Mouse (Mus musculus) intestine, embryonic 14.5 days (tissue): Measurements from ENCODE around the gene Stox2. TPM values are rescaled to one million over a fixed set of nuclear protein-coding genes. Genes with fewer than 3 reads are reported as not detected.

ENCODE experiments used
- ATAC-seq: fragments of 200-750 bp; cut with Nextera tagmentation; replicated peaks from 2 replicates; pipeline ENCODE4 v1.8.0; 2017; ENCODE audit warnings: low read depth, moderate number of reproducible peaks, moderate TSS enrichment, moderate library complexity; ENCODE audit not compliant: low FRiP score, low TSS enrichment
- DNase-seq: peaks from one replicate; pipeline ENCODE4 v3.0.0-alpha.2; 2018; ENCODE audit warnings: low spot score
- H3K27ac ChIP-seq: fragments of 300-500 bp; sonication (generic); 2 replicates; pipeline ENCODE4 v1.5.1; 2014; ENCODE audit warnings: low read depth, mild to moderate bottlenecking, control low read depth
- H3K27me3 ChIP-seq: fragments of 300-500 bp; sonication (generic); replicated peaks from 2 replicates; pipeline ENCODE4 v1.6.1; 2014; ENCODE audit warnings: low read length, control low read depth; ENCODE audit not compliant: control insufficient read depth, insufficient read depth
- H3K36me3 ChIP-seq: fragments of 300-500 bp; sonication (generic); 2 replicates; pipeline ENCODE4 v1.6.1; 2014; ENCODE audit warnings: low read length, control low read depth; ENCODE audit not compliant: control insufficient read depth, insufficient read depth
- H3K4me1 ChIP-seq: fragments of 300-500 bp; sonication (generic); replicated peaks from 2 replicates; pipeline ENCODE4 v1.6.1; 2014; ENCODE audit warnings: low read length, control low read depth, mixed read lengths; ENCODE audit not compliant: control insufficient read depth, insufficient read depth
- H3K4me2 ChIP-seq: fragments of 300-500 bp; sonication (generic); 2 replicates; pipeline ENCODE4 v1.6.1; 2014; ENCODE audit warnings: low read length
- H3K4me3 ChIP-seq: fragments of 300-500 bp; sonication (generic); 2 replicates; pipeline ENCODE4 v1.5.1; 2014; ENCODE audit warnings: low read depth, low read length, control low read depth, mixed read lengths
- H3K9ac ChIP-seq: fragments of 300-500 bp; sonication (generic); 2 replicates; pipeline ENCODE4 v1.6.1; 2014; ENCODE audit warnings: mild to moderate bottlenecking, low read length
- H3K9me3 ChIP-seq: fragments of 300-500 bp; sonication (generic); 2 replicates; pipeline ENCODE4 v1.6.1; 2016; ENCODE audit warnings: low read length, control low read depth; ENCODE audit not compliant: control insufficient read depth
- WGBS: fragments of 180-500 bp; shearing (Covaris S2); extraction: QIAGEN DNeasy Blood & Tissue Kit; methylation state at CpG from one replicate; pipeline ENCODE4 v1.1.7; 2014; 5-methylcytosine and 5-hydroxymethylcytosine counted together
- polyA plus RNA-seq: library from polyadenylated mRNA; unstranded; fragments of >200 nt; fragmentation: Nextera tagmentation; extraction: Ambion mirVana; gene quantifications from 2 replicates; pipeline ENCODE4 v1.2.1, GENCODE M21; 2014

The Stox2 gene
- polyA plus RNA-seq, 1 experiment from 2014 or later = 10.6 TPM

GRCm38 (mm10) chr8:47288131-47288865, 157.9 kb downstream of the Stox2 start:
- Histone ChIP-seq H3K9ac (peak overlapping the region; percentile 83), H3K27ac (peak overlapping the region; percentile 69), H3K27me3 (peaks cover 21% of the 10 kb centered on the region), H3K36me3 (no peaks in the 10 kb centered on the region), H3K4me3 (peak overlapping the region; percentile 65), H3K4me2 (peak overlapping the region; percentile 82), H3K9me3 (no peaks in the 10 kb centered on the region), H3K4me1 (peaks cover 13% of the 10 kb centered on the region)
- under 1% methylated on average over 69 of the region's 78 CpGs for WGBS
- ATAC-seq (peak; percentile 57), DNase-seq (peak; percentile 84)

- Histone ChIP-seq H3K27me3 (peaks cover 21% of the 10 kb centered on the region), H3K36me3 (no peaks in the 10 kb centered on the region), H3K9me3 (no peaks in the 10 kb centered on the region), H3K9ac (peak overlapping the region; percentile 83), H3K4me3 (peak overlapping the region; percentile 65), H3K4me2 (peak overlapping the region; percentile 82), H3K27ac (peak overlapping the region; percentile 69), H3K4me1 (peaks cover 13% of the 10 kb centered on the region)
- ATAC-seq = peak; percentile 18; the same call in 1 of the 2 replicates
- peak; percentile 78 for DNase-seq
- 2% methylated on average over 33 of the region's 33 CpGs for WGBS
Observed at GRCm38 (mm10) chr8:47287641-47288130, 158.5 kb downstream of the Stox2 start.

GRCm38 (mm10) chr8:47287201-47287621, 159.0 kb downstream of the Stox2 start:
- Histone ChIP-seq H3K36me3 (no peaks in the 10 kb centered on the region), H3K27ac (peak overlapping the region; percentile 69), H3K9ac (peak overlapping the region; percentile 83), H3K9me3 (no peaks in the 10 kb centered on the region), H3K4me2 (peak overlapping the region; percentile 82), H3K4me1 (peaks cover 15% of the 10 kb centered on the region), H3K4me3 (peak overlapping the region; percentile 65), H3K27me3 (peaks cover 21% of the 10 kb centered on the region)
- DNase-seq (peak; percentile 74), ATAC-seq (no peak)
- 8% methylated on average over 16 of the region's 16 CpGs for WGBS

DNA sequence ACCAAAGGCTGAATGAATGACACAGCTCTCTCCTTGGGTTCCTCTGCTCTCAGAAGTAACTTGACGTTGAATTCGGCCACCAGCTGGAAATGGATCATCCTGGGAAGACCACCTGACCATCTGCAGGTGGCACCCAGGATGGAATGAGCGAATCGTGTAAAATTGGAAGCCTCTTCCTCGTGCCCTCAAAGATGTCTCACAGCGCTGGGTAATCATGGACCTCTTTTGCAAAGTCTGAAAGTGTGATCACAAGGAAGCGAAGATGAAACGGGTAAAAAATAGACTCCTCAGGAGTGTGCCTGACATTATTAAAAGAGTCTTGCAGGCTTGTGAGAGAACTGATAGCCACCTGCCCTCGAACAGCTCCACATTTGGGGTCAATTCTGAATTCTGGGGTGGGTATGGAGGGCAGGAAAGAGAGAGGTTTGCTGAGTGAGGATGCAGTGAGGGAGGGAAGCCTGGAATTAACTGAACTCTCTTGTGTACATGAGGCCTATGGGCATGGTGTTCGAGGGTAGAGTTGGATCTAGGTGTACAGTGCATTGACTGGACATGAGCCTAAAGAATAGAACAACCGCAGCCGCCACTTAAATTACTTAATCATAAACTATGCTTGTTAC, 160.0 kb downstream of the Stox2 start:
- Histone ChIP-seq H3K27ac (no peak overlapping the region), H3K9ac (peak overlapping the region; percentile 5; the same call in 1 of the 2 replicates), H3K4me1 (peaks cover 16% of the 10 kb centered on the region)

GRCm38 (mm10) chr8:47285435-47285834, 160.7 kb downstream of the Stox2 start:
- Histone ChIP-seq H3K4me2 (no peak overlapping the region), H3K4me1 (peaks cover 16% of the 10 kb centered on the region), H3K27ac (no peak overlapping the region), H3K27me3 (peaks cover 21% of the 10 kb centered on the region), H3K4me3 (no peak overlapping the region), H3K9ac (no peak overlapping the region), H3K9me3 (no peaks in the 10 kb centered on the region), H3K36me3 (no peaks in the 10 kb centered on the region)
- DNase-seq = no peak
- no peak for ATAC-seq
- 84% methylated on average over 6 of the region's 6 CpGs for WGBS

More for the DNA sequence above, 160.0 kb downstream of the Stox2 start:
- DNase-seq (no peak), ATAC-seq (no peak)
- no peaks in the 10 kb centered on the region for H3K36me3 ChIP-seq
- H3K4me2 ChIP-seq = peak overlapping the region; percentile 82
- WGBS = 87% methylated on average over 12 of the region's 12 CpGs
- no peaks in the 10 kb centered on the region for H3K9me3 ChIP-seq
- H3K27me3 ChIP-seq = peaks cover 21% of the 10 kb centered on the region
- H3K4me3 ChIP-seq = peak overlapping the region; percentile 65

DNA sequence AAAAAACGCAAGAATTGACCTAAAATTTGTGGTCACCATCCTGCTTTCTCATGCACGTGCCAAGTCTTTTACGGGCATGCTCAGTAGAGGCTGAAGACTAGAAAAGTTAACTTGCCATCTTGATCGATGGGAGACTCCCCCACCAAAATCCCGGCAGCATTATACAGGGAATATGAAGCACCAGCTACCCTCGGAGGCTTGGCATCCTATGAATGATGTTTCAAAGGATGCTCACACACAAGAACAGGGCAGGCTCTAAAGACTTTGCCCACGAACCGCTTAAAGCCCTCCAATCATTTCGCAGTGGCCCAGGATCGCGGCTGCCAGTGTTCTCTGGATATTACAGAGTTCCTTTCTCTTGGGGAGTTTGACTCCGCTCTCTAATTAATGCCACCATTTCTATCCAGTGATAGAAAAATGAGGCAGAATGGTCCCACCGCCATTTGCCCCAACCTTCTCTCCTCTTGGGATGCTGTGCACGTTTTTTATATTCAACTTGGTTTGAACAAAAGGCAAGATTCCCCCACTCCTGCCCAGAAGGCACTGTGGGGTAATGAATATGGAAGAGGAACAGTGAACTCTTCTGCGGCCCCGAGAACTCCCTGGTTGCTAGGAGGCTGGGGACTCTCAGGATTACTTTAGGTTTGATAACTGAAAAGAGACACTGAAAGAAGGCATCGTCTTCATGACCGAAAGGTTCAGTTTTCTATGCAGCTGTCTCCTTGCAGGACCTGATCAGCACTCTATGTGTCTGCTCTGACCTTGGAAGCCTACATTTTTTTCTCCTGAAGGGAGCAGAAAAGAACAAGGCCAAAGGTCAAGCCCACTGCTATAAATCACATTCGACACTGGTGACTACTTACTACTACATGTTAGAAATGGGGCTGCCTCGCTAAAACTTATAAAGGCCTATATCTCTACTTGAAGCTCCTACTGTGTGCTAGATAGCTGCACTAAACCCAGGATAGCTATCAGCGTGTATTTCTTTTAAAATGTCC, 161.5 kb downstream of the Stox2 start:
- DNase-seq = no peak

DNA sequence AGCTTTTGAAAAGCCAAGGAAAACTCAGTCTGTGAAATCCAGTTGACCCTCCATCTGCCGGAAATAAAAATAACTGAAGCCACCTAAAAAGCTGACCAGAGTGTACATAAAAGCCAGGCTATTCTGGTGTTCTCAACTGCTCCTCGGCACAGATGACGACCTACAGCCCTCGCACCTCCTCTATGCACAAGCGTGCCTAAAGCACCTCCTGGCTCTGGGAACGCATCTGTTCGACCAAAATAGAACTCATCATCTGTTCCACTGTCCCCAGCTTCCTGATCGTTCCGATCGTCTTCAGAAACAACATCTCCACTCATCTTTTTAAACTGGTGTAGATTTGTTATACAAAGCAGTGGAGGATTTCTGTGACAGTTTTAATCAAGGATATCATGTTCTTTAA, 166.3 kb downstream of the Stox2 start:
- H3K4me1 ChIP-seq = peaks cover 6% of the 10 kb centered on the region; the same call in 1 of the 2 replicates
- no peak overlapping the region for H3K27ac ChIP-seq
- H3K27me3 ChIP-seq = no peaks in the 10 kb centered on the region
- no peak overlapping the region for H3K4me3 ChIP-seq
- H3K4me2 ChIP-seq = no peak overlapping the region
- H3K9ac ChIP-seq = no peak overlapping the region
- no peaks in the 10 kb centered on the region for H3K36me3 ChIP-seq
- ATAC-seq = no peak
- no peak for DNase-seq
- WGBS = 65% methylated on average over 10 of the region's 10 CpGs
- H3K9me3 ChIP-seq = no peaks in the 10 kb centered on the region

More for the DNA sequence above, 161.5 kb downstream of the Stox2 start:
- 82% methylated on average over 21 of the region's 21 CpGs for WGBS
- H3K27ac ChIP-seq = no peak overlapping the region
- H3K4me1 ChIP-seq = peaks cover 13% of the 10 kb centered on the region
- no peak overlapping the region for H3K9ac ChIP-seq
- H3K4me2 ChIP-seq = no peak overlapping the region
- no peaks in the 10 kb centered on the region for H3K9me3 ChIP-seq
- H3K4me3 ChIP-seq = no peak overlapping the region
- H3K27me3 ChIP-seq = peaks cover 18% of the 10 kb centered on the region
- H3K36me3 ChIP-seq = no peaks in the 10 kb centered on the region
- ATAC-seq = no peak

DNA sequence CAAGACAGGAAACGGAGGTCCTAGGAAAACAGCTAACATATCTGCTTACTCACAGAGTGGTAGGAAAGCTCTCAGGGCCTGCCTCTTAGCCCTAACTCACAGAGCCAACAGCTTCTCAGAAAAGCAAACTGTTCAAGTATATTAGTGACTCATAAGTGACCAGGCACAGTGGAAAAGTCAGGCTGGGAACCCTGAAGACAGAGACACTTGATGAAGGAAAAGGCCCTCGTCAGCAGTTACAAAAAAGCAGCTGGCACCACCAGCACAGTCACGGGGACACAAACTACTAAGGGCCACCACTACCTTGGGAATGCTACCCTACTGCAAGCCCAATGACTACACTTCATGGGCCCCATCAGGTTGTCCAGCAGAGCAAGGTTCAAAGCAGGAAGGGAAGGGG, 168.0 kb downstream of the Stox2 start:
- H3K4me2 ChIP-seq = no peak overlapping the region
- WGBS = 80% methylated on average over 3 of the region's 3 CpGs
- no peaks in the 10 kb centered on the region for H3K27me3 ChIP-seq
- ATAC-seq = no peak
- no peaks in the 10 kb centered on the region for H3K36me3 ChIP-seq
- H3K27ac ChIP-seq = no peak overlapping the region
- no peak overlapping the region for H3K9ac ChIP-seq
- no peaks in the 10 kb centered on the region for H3K9me3 ChIP-seq
- peaks cover 3% of the 10 kb centered on the region; the same call in 1 of the 2 replicates for H3K4me1 ChIP-seq
- H3K4me3 ChIP-seq = no peak overlapping the region
- no peak for DNase-seq
